Mouse (Mus musculus) C2C12 (cell line): ENCODE results near the gene Cyld.

Source experiments
- CEBPB ChIP-seq: IDR thresholded peaks from one replicate; pipeline ENCODE4 v1.6.1; 2011; ENCODE audit warnings: low read depth, mild to moderate bottlenecking, control low read depth, moderate library complexity
- CTCF ChIP-seq: IDR thresholded peaks from one replicate; pipeline ENCODE4 v1.5.1; 2011; ENCODE audit not compliant: control insufficient read depth, insufficient read depth, insufficient read length
- FOSL1 ChIP-seq: IDR thresholded peaks from one replicate; pipeline ENCODE4 v1.8.0; 2011; ENCODE audit warnings: mild to moderate bottlenecking, low read length; ENCODE audit not compliant: poor library complexity, insufficient read depth, severe bottlenecking
- MYOD1 ChIP-seq: IDR thresholded peaks from one replicate; pipeline ENCODE4 v1.6.1; 2011; ENCODE audit warnings: low read depth; ENCODE audit not compliant: control insufficient read depth, insufficient read length
- USF1 ChIP-seq: IDR thresholded peaks from one replicate; pipeline ENCODE4 v1.6.1; 2011; ENCODE audit warnings: low read depth, mild to moderate bottlenecking, control low read depth, moderate library complexity

GRCm38 (mm10) chr8:88675372-88676165, 21.3 kb upstream of the Cyld start:
- TF ChIP-seq CTCF: no peak
- no peak for TF ChIP-seq CEBPB
- no peak for TF ChIP-seq USF1
- no peak for TF ChIP-seq MYOD1
- TF ChIP-seq FOSL1: no peak
